Mouse (Mus musculus) brain, embryonic 18.5 days (tissue): ENCODE measurements around the gene Sgo2b.
"Not testable (repeated sequence)": the region's sequence is repeated elsewhere in the genome, so short reads cannot be mapped to it uniquely, and the experiment has no call there.

Experiments used
- DNase-seq: peaks from one replicate; pipeline ENCODE4 v3.0.0-alpha.2; 2012; ENCODE audit warnings: low read depth, low spot score

Gene Sgo2b

DNA sequence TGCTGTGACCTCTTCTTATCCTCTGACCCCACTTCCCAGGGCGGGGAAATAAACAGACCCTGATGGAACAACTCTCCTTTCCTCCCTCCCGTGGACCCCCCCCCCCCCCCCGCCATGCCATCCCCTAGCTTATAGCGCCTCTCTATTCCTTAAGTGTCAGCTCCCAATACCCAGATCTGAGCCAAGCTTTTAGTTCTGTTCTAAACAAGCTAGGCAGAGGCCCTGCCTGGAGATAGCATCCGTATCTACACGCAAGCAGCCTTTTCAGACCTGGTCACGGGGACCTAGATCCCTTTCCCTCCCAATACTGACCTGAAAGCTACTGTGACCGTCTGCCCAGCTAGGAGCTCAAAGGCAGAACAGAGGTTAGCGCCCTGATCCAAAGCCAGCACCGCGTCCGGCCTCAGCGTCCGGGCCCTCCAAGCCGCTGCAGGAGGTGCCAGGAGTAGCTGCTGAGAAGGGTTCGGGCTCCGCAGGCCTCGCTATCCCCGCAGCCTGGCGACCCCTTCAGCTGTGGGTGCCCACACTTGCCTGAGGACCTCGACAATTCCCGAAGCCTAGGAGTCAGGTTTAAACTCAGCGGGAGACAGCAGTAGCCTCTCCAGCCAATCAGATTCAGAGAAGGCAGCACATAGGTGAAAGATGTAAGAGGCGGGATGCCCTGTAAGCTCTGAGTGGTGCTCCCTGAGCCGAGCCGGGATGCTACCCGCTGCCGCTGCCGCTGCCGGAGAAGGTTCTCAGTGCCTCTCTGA lies at the start of gene Sgo2b:
Gene Sgo2b (minus strand): TSS at position 623 of the 752 bp plus-strand sequence.
- DNase-seq = no peak

DNA sequence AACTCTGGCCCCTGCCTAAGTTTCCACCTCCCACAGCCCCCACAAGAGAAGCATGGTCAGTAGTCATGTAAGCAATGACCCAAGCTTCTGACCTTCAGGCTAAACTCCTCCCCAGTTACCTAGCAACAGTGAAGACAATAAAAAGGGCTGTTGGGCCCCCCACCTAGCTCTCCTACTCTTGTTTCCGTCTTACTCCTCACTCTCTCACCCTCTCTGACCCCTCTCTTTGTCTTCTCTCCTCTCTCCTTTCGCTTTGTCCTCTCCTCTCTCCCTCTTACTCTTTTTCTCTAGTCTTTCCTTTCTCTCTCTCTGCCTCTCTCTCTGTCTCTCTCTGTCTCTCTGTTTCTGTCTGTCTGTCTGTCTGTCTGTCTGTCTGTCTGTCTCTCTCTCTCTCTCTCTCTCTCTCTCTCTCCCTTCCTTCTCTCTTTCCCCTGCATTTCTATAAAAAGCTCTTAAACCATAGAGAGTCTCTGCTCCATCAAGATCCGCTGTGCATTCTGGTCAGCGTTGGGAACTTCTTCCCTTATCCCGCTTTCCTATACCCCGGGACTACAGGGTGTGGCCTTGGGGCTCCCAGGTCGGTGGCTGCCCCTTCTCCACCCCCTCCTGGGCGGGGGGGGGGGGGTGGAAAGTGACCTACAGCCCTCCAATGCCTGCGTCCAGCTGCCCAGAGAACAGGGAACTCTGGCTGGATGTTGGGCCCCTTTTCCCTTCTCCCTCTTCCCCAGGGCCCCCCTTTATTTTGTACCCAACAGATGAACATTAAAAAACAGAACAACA lies 18.8 kb upstream of the Sgo2b start:
- DNase-seq = not testable (repeated sequence)

DNA sequence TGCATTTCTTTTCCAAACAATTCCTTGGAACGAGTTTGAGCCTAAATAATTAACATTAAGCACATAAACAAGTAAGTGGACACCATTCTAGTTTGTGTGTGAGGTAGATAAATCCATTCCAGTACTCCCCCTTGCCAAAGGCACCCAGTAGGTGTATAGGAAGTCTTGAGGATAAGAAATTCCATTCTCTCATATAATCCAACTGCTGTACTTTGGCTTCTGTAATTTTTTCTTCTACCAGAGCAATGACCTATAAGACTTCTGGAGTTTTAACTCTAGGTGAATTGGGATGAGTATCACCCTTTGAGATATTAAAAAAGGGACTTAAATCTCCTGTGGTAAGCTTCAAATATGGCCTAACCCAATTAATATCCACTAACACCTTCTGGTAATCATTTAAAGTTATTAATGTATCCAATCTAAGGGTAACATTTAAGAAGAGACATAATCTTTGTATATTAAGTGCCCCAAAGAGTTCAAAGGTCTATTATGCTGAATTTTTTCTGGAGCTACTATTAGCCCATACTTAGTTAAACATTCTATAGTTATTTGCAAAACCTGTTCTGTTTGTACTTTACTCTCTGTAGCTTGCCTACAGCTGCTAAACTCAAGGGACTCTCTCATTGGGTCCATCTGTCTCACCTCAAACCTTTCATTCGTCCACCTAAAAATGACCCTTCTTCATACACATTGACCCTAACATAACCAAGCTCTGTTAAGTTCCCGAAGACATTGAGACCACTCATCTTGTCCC lies 9.2 kb upstream of the Sgo2b start:
- no peak for DNase-seq

DNA sequence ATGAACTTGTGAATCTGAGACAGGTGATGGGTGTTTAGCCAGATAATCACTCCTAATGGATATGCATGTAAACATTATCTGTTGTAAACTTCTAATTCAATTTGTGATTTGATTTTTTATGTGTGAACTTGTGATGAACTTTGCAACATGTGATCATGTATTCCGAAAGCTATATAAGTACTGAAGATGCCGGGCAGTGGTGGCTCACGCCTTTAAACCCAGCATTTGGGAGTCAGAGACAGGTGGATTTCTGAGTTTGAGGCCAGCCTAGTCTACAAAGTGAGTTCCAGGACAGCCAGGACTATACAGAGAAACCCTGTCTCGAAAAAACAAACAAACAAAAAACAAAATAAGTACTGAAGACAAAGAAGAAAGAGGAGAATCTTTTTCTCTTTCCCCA lies 1.8 kb upstream of the Sgo2b start:
- DNase-seq = not testable (repeated sequence)

DNA sequence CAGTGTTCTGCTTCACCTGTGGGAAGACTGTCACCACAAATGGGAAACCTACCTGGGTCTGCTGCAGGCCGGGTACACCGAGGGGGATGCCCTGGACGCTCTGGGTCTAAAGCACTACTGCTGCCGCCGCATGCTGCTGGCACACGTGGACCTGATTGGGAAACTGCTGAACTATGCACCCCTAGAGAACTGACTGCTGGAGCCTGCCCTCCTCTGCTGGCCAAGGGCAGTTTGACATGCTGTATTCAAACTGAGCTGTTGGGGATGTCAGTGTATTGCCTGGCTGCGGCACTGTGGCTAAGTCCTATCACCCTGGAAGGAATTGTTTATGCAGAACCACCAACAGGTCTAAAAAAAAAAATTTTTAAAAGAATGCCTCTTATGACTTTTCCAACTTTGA lies 18.9 kb downstream of the Sgo2b start:
- DNase-seq = no peak

DNA sequence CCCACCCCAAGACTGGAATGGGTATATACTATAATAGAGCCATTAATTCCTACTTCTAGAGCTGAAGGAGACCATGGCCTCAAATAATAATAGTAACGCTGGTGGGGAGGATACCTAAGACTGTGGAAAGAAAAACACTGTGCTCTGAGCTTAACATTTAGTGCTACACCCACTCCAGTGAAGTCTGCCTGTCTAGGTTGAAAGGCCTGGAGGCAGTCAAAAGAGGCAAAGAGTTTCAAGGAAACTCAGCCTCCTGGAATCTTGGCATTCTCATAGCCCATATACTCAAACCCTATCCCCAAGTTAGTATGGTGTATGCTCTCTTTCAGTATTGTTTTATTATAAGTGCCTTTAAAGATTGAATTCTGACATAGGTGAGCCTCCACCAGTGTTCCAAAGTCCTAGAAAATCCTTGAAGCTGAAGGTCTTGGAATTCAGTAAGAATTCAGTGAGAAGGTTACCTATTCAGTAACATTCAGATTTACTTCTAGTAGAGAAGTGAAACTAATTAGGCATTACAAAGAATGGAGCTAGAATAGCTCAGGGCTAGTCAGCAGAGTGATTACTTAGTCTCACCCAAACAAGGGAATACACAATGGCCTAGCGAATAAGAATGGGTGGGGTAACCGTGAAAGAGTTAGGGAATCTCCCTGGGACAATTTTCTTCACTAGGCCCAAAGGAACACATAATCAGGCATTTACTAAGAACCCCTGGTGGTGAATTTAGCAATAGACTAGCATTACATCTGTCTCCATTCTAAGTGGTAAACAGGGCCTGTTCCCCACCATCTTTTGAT lies 22.5 kb downstream of the Sgo2b start:
- no peak for DNase-seq

DNA sequence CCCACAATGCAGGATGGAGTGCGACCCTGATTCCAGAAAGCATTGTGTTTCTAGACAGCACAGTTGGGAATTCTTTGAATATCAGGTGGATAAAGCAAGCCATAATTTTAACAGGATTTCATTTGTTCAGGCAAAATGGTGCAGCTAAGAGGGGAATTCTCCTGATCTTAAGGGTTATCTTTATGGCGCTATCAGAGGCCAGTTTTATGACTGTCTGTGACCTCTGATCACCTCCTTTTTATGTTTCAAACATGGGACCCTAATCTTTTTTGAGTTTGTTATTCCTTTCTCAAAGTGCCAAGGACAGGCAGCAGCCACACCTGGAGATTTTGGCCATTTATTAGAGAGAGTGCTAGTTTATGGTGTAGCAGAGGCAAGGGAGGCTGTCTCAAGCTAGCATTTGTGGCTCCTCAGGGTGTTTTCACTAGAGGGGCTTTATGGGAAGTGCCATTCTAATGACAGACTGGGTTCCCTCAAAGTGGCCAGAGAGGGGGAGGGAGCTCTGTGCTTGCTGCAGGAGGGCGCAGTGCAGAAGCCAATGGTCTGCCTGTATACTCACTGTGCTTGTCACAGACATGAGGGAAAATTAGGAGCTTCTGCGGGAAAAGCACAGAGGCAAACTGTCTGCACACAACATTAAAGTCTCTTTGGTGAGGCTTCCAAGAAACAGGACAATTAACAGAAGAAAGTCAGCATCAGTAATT lies 30.6 kb downstream of the Sgo2b start:
- DNase-seq = no peak

DNA sequence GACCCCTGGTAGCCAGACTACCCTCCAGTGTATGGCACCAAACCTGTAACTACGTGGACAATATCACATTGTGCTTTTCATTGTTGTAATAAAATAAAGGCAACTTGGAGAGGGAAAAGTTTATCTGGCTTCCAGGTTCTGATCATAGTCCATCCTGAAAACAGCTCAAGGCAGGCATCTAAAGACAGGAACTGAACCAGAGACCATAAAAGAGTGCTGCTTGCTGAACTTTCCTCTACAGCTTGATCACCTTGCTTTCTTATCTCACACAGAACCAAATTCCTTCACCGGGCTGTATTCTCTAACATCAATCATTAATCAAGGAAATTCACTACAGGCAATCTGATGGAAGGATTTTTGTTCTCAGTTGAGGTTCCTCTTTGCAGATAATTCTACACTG lies 57.0 kb downstream of the Sgo2b start:
- DNase-seq = no peak

DNA sequence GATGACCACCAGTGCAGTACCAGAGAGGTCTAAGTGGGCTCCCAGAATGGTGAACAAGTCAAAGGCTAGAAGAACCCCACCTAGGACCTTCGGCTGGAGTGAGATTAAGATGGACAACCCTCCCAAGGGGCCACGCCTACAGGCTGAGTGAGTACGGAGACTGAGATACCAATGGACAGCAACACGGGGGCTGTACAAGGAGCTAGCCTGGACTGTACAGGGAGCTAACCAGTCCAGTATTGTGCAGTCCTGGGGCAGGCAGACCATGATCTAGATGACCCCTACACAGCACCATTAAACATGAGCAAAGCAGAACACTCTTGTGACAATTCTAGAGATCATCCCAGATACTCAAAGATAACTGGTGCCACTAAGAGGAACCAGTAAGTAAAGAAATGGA lies 73.7 kb downstream of the Sgo2b start:
- DNase-seq = no peak

DNA sequence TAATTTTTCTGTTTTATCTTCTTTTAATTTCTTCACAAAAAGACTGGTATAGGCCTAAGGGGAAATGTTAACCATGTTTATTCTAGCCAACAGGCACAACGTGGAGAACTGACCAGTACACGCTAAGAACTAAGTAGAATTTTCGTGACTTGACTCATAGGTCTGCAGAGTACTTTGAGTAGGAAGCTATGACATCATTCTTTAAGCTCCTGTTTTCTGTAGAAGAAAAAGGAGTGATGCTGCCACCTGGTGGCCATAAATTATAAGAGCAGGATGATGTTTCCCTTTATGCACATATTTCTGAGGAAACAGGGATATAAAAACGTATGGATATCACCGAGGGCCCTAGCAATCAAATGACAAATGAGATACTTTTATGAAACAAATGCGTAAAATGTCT lies 74.7 kb downstream of the Sgo2b start:
- peak; percentile 66 for DNase-seq

DNA sequence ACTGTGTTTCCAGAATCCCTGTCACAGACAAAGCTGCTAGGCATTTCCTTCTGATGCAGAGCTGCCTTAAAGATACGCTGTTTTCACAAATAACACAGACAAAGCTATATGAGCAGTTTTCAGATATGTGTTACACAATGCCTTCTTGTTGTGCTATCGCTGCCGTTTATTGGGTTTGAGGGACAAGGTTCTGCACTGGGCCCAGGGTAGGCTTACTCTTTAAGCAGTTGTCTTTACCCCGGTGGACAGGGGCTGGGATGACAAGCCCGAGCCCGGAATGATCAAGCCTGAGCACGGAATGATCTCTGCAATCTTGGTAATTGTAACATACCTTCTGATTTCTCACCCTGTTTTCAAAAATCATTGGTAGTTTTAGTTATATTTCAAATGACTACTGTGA lies 75.1 kb downstream of the Sgo2b start:
- DNase-seq = no peak
